Mouse (Mus musculus) fibroblast of lung, adult 2 months (primary cell): ENCODE measurements around the gene Hemk1.
"Not testable (repeated sequence)": the region's sequence is repeated elsewhere in the genome, so short reads cannot be mapped to it uniquely, and the experiment has no call there.

Source experiments
- DNase-seq: peaks from one replicate; pipeline ENCODE4 v3.0.0-alpha.2; 2011; ENCODE audit warnings: low read depth

Gene Hemk1

GRCm38 (mm10) chr9:107308346-107309000 lies 29.7 kb downstream of the Hemk1 start:
- no peak for DNase-seq

- no peak for DNase-seq
Measured at GRCm38 (mm10) chr9:107307886-107308285, 30.3 kb downstream of the Hemk1 start.

- no peak for DNase-seq
Measured at GRCm38 (mm10) chr9:107307099-107307872, 30.9 kb downstream of the Hemk1 start.

GRCm38 (mm10) chr9:107306673-107307072 lies 31.5 kb downstream of the Hemk1 start:
- DNase-seq = not testable (repeated sequence)

- no peak for DNase-seq
Measured at GRCm38 (mm10) chr9:107305601-107306542, 32.3 kb downstream of the Hemk1 start.

GRCm38 (mm10) chr9:107305012-107305411 lies 33.1 kb downstream of the Hemk1 start:
- DNase-seq = no peak

GRCm38 (mm10) chr9:107304383-107304782 lies 33.8 kb downstream of the Hemk1 start:
- no peak for DNase-seq

GRCm38 (mm10) chr9:107303900-107304299 lies 34.2 kb downstream of the Hemk1 start:
- DNase-seq = no peak

GRCm38 (mm10) chr9:107303121-107303820 lies 34.9 kb downstream of the Hemk1 start:
- no peak for DNase-seq

- DNase-seq = no peak
Measured at GRCm38 (mm10) chr9:107302592-107302991, 35.6 kb downstream of the Hemk1 start.

- DNase-seq = no peak
Measured at GRCm38 (mm10) chr9:107301554-107302331, 36.4 kb downstream of the Hemk1 start.

- DNase-seq = no peak
Measured at GRCm38 (mm10) chr9:107300224-107300973, 37.8 kb downstream of the Hemk1 start.

- DNase-seq = no peak
Measured at GRCm38 (mm10) chr9:107299783-107300182, 38.4 kb downstream of the Hemk1 start.

GRCm38 (mm10) chr9:107298876-107299275 lies 39.3 kb downstream of the Hemk1 start:
- DNase-seq = no peak

- DNase-seq = no peak
Measured at GRCm38 (mm10) chr9:107298059-107298780, 39.9 kb downstream of the Hemk1 start.

- DNase-seq = no peak
Measured at GRCm38 (mm10) chr9:107297658-107298057, 40.5 kb downstream of the Hemk1 start.

GRCm38 (mm10) chr9:107297059-107297458 lies 41.1 kb downstream of the Hemk1 start:
- DNase-seq = no peak

GRCm38 (mm10) chr9:107296501-107296965 lies 41.6 kb downstream of the Hemk1 start:
- peak; percentile 78 for DNase-seq

- no peak for DNase-seq
Measured at GRCm38 (mm10) chr9:107296041-107296440, 42.1 kb downstream of the Hemk1 start.

GRCm38 (mm10) chr9:107296016-107296040 lies 42.3 kb downstream of the Hemk1 start, which contains the start of gene Cish:
TSS of gene Cish (plus strand) at chr9:107296026.
- no peak for DNase-seq
